Mouse (Mus musculus): ENCODE measurements around the gene Btn2a2. TPM values are rescaled to one million over a fixed set of nuclear protein-coding genes. Genes with fewer than 3 reads are reported as not detected.
"Not testable (repeated sequence)": the region's sequence is repeated elsewhere in the genome, so short reads cannot be mapped to it uniquely, and the experiment has no call there.

Gene Btn2a2
- polyA plus RNA-seq (2012; rRNA removed) = 0.20 and 0.21 TPM in 2 replicates

GRCm38 (mm10) chr13:23488400-23489322 is at the start of gene Btn2a2:
Gene Btn2a2, minus strand, starts transcription at chr13:23488857.
- no peaks in the 10 kb centered on the region for H3K4me1 ChIP-seq (ENCODE audit: control insufficient read depth, insufficient read depth, low read length)
- TF ChIP-seq POLR2A (IDR thresholded peaks at IDR 0.05; ENCODE audit: borderline replicate concordance, insufficient read depth, low read length) (no peak), CTCF (IDR thresholded peaks at IDR 0.05; ENCODE audit: borderline replicate concordance, insufficient read depth, low read depth, low read length) (no peak)
- DNase-seq = peak; percentile 49 to 61
- H3K4me3 ChIP-seq (replicated peaks; ENCODE audit: insufficient read depth, low read depth, low read length) = peak within 1 kb of the TSS; percentile 43
- no peaks in the 10 kb centered on the region; the same call in 1 of the 2 replicates for H3K27me3 ChIP-seq (ENCODE audit: control insufficient read depth, insufficient read depth, low read length)
- WGBS = 11% methylated on average over 14 of the region's 14 CpGs
- H3K27ac ChIP-seq (ENCODE audit: insufficient read depth, low read length) = no peak within 1 kb of the TSS

- no peak for DNase-seq
- no peak for TF ChIP-seq CTCF (IDR thresholded peaks at IDR 0.05; ENCODE audit: borderline replicate concordance, insufficient read depth, low read depth, low read length)
- TF ChIP-seq POLR2A (IDR thresholded peaks at IDR 0.05; ENCODE audit: borderline replicate concordance, insufficient read depth, low read length) = no peak
- WGBS = 58% methylated on average over 5 of the region's 5 CpGs
- H3K27me3 ChIP-seq (ENCODE audit: control insufficient read depth, insufficient read depth, low read length) = no peaks in the 10 kb centered on the region
- H3K4me1 ChIP-seq (ENCODE audit: control insufficient read depth, insufficient read depth, low read length) = peaks cover 4% of the 10 kb centered on the region; the same call in 1 of the 2 replicates
- no peak overlapping the region for H3K4me3 ChIP-seq (replicated peaks; ENCODE audit: insufficient read depth, low read depth, low read length)
- no peak overlapping the region for H3K27ac ChIP-seq (ENCODE audit: insufficient read depth, low read length)
These were observed 49.6 kb upstream of the Btn2a2 start for GRCm38 (mm10) chr13:23538249-23538648.

GRCm38 (mm10) chr13:23537006-23537710 is 48.5 kb upstream of the Btn2a2 start:
- no peaks in the 10 kb centered on the region for H3K27me3 ChIP-seq (ENCODE audit: control insufficient read depth, insufficient read depth, low read length)
- H3K4me3 ChIP-seq (replicated peaks; ENCODE audit: insufficient read depth, low read depth, low read length) = no peak overlapping the region
- TF ChIP-seq POLR2A (IDR thresholded peaks at IDR 0.05; ENCODE audit: borderline replicate concordance, insufficient read depth, low read length) (no peak), CTCF (IDR thresholded peaks at IDR 0.05; ENCODE audit: borderline replicate concordance, insufficient read depth, low read depth, low read length) (no peak)
- H3K27ac ChIP-seq (ENCODE audit: insufficient read depth, low read length) = no peak overlapping the region
- WGBS = 81% methylated on average over 3 of the region's 3 CpGs
- H3K4me1 ChIP-seq (ENCODE audit: control insufficient read depth, insufficient read depth, low read length) = peaks cover 4% of the 10 kb centered on the region; the same call in 1 of the 2 replicates
- DNase-seq = no peak

GRCm38 (mm10) chr13:23536076-23536822 is 47.6 kb upstream of the Btn2a2 start:
- Histone ChIP-seq H3K4me1 (ENCODE audit: control insufficient read depth, insufficient read depth, low read length) (peaks cover 4% of the 10 kb centered on the region; the same call in 1 of the 2 replicates), H3K27me3 (ENCODE audit: control insufficient read depth, insufficient read depth, low read length) (no peaks in the 10 kb centered on the region), H3K4me3 (replicated peaks; ENCODE audit: insufficient read depth, low read depth, low read length) (no peak overlapping the region), H3K27ac (ENCODE audit: insufficient read depth, low read length) (no peak overlapping the region)
- WGBS = 10% methylated on average over 7 of the region's 7 CpGs
- DNase-seq = no peak
- no peak for TF ChIP-seq CTCF (IDR thresholded peaks at IDR 0.05; ENCODE audit: borderline replicate concordance, insufficient read depth, low read depth, low read length)
- TF ChIP-seq POLR2A (IDR thresholded peaks at IDR 0.05; ENCODE audit: borderline replicate concordance, insufficient read depth, low read length) = no peak

- not testable (repeated sequence) for H3K27me3 ChIP-seq (ENCODE audit: control insufficient read depth, insufficient read depth, low read length); H3K27ac ChIP-seq (ENCODE audit: insufficient read depth, low read length); H3K4me1 ChIP-seq (ENCODE audit: control insufficient read depth, insufficient read depth, low read length)
- DNase-seq = peak; percentile 81 to 87
- peak within 1 kb of the TSS; percentile 31 for H3K4me3 ChIP-seq (replicated peaks; ENCODE audit: insufficient read depth, low read depth, low read length)
- WGBS = under 1% methylated on average over 55 of the region's 62 CpGs
These were observed 46.7 kb upstream of the Btn2a2 start, which contains the start of gene Hist1h3g for GRCm38 (mm10) chr13:23535137-23536075. Gene Hist1h3g, plus strand, starts transcription at chr13:23535422.

- H3K27me3 ChIP-seq (ENCODE audit: control insufficient read depth, insufficient read depth, low read length) = no peaks in the 10 kb centered on the region
- H3K4me1 ChIP-seq (ENCODE audit: control insufficient read depth, insufficient read depth, low read length) = peaks cover 4% of the 10 kb centered on the region; the same call in 1 of the 2 replicates
- no peak for TF ChIP-seq CTCF (IDR thresholded peaks at IDR 0.05; ENCODE audit: borderline replicate concordance, insufficient read depth, low read depth, low read length)
- no peak for TF ChIP-seq POLR2A (IDR thresholded peaks at IDR 0.05; ENCODE audit: borderline replicate concordance, insufficient read depth, low read length)
- no peak for DNase-seq
- under 1% methylated on average over 15 of the region's 15 CpGs for WGBS
- H3K27ac ChIP-seq (ENCODE audit: insufficient read depth, low read length) = no peak overlapping the region
- H3K4me3 ChIP-seq (replicated peaks; ENCODE audit: insufficient read depth, low read depth, low read length) = peak overlapping the region; percentile 31
These were observed 45.9 kb upstream of the Btn2a2 start for GRCm38 (mm10) chr13:23534368-23535131.

GRCm38 (mm10) chr13:23533560-23534367 is 45.1 kb upstream of the Btn2a2 start, which contains the start of gene Hist1h2af:
Gene Hist1h2af, plus strand, starts transcription at chr13:23533906.
- under 1% methylated on average over 22 of the region's 53 CpGs for WGBS
- peak; percentile 64 to 83 for DNase-seq

More at GRCm38 (mm10) chr13:23533560-23534367, 45.1 kb upstream of the Btn2a2 start, which contains the start of gene Hist1h2af:
- not testable (repeated sequence) for H3K27me3 ChIP-seq (ENCODE audit: control insufficient read depth, insufficient read depth, low read length); H3K4me1 ChIP-seq (ENCODE audit: control insufficient read depth, insufficient read depth, low read length); H3K27ac ChIP-seq (ENCODE audit: insufficient read depth, low read length)
- H3K4me3 ChIP-seq (replicated peaks; ENCODE audit: insufficient read depth, low read depth, low read length) = peak within 1 kb of the TSS; percentile 70

Measured in cerebellum, adult 2 months (tissue).